Mouse (Mus musculus): ENCODE results near the gene Fxyd4.

DNA sequence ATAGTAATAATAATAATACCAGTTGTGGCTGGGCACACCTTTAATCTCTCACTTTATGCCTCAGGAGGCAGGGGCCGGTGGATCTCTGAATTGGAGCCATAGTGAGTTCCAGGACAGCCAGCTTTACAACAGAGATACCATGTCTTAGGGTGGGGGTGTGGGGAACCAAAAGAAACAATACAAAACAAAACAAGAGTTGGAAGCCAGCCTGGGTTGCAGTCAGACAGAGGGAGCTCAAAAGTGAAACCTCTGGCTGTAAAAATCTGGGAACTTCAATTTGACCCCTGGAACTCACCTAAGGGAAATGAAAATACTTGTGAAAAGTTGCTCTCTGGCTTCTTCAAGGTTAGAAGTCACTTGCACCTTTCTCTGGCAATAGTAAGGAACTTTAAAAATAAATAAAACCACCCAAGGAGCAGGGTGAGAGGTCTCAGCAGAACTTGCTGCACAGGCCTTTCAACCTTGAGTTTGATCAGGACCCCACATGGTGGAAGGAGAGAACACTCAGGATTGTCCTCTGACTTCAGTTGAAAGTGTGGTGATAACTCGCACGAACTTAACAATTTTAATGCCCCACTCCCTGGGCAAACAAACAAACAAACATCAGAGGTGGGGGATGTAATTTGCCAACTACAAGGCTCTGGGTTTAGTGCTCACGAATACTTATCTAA lies 32.1 kb downstream of the Fxyd4 start:
- no peak for TF ChIP-seq CTCF (IDR thresholded peaks at IDR 0.05; ENCODE audit: borderline replicate concordance, insufficient read depth, low read depth, low read length)
- TF ChIP-seq POLR2A (IDR thresholded peaks at IDR 0.05; ENCODE audit: borderline replicate concordance, insufficient read depth, low read length), result no peak
